Mouse (Mus musculus): ENCODE results near the gene Olfr851.

Gene Olfr851

GRCm38 (mm10) chr9:19492995-19493394 lies at the start of gene Olfr851:
TSS of gene Olfr851 (plus strand) at chr9:19493295.
- no peak for DNase-seq (ENCODE audit: low spot score)

- DNase-seq (ENCODE audit: low spot score): no peak
Observed at GRCm38 (mm10) chr9:19478148-19478547, 14.9 kb upstream of the Olfr851 start, which contains the start of gene Olfr850. TSS of gene Olfr850 (minus strand) at chr9:19478248.

- no peak for DNase-seq (ENCODE audit: low spot score)
Observed at GRCm38 (mm10) chr9:19540976-19541375, 47.9 kb downstream of the Olfr851 start, which contains the start of gene Olfr853. TSS of gene Olfr853 (minus strand) at chr9:19541076.

All from ovary, postnatal 36 days (tissue).